Mouse (Mus musculus): ENCODE results near the gene Mgme1.

- TF ChIP-seq EP300 (IDR thresholded peaks at IDR 0.05) = no peak
- no peak for TF ChIP-seq CTCF (IDR thresholded peaks at IDR 0.05)
Measured at GRCm38 (mm10) chr2:144270507-144271420, at the start of gene Mgme1, which contains the start of gene Snx5.
